Mouse (Mus musculus): ENCODE results near the gene Mul1.
A peak's percentile ranks its signal among the peaks of the same experiment; 100 is the strongest.
"Not testable (repeated sequence)": the region's sequence is repeated elsewhere in the genome, so short reads cannot be mapped to it uniquely, and the experiment has no call there.

The Mul1 gene

DNA sequence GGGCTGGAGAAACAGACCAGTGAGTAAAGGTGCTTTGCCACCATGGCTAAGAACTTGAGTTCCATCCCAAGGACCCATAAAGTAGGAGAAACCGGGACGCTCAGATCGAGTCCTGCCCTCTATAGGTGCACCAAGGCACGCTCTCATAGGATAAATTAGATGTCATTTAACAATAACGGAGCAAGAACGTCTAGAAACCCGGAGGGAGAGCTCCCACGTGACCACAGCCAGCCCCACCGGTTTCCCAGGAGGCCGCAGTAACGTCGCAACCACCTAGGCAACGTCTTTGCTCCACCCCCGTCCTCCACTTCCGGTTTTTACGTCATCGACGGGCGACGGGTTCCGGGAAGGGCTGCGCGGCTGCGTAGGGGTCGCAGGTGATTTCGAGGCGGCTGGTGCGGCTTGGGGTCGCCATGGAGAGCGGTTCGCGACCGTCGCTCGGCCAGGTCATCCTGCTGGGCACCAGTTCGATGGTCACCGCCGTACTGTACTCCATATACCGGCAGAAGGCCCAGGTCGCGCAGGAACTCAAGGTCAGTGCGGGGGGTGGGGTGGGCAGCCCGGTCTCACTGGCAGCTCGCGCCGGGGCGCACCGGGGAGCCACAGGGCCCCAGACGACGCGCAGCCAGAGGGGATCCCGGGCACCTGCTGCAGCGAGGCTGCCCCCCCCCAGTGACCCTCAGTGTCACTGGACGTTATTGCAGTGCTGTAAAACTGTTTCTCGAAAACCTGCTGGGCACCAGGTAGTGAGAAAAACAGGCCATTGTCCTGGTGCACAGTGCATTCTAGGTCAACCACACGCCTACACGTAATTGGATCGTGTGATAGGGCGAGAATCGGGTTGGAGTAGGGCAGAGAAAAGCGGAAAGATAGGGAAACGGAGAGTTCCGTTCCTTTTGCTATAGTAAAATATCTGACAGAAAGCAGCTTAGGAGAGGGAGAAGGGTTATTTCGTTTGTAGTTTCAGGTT, at the start of gene Mul1:
TSS of gene Mul1 (plus strand) at position 325 of the 970 bp plus-strand sequence.
- DNase-seq, result peak; percentile 97

DNA sequence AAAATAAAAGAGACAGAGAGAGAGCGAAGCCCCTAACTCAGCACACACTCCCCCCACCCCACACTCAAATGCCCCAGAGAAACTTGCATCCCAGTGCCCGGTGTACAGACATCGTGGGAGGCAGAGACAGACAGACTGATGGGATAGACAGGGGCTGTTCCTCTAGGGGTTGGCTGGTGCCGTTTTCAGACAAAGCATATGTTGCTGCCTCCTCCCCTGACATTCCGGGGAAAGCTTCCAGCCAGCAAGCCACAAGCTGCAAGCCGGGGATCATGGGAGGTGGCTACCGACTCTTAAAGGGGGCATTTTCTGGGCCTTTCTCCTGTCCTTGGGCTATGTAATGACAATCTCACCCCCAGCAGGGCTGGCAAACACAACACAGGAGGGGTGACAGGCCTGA, 40.8 kb upstream of the Mul1 start:
- no peak for DNase-seq

DNA sequence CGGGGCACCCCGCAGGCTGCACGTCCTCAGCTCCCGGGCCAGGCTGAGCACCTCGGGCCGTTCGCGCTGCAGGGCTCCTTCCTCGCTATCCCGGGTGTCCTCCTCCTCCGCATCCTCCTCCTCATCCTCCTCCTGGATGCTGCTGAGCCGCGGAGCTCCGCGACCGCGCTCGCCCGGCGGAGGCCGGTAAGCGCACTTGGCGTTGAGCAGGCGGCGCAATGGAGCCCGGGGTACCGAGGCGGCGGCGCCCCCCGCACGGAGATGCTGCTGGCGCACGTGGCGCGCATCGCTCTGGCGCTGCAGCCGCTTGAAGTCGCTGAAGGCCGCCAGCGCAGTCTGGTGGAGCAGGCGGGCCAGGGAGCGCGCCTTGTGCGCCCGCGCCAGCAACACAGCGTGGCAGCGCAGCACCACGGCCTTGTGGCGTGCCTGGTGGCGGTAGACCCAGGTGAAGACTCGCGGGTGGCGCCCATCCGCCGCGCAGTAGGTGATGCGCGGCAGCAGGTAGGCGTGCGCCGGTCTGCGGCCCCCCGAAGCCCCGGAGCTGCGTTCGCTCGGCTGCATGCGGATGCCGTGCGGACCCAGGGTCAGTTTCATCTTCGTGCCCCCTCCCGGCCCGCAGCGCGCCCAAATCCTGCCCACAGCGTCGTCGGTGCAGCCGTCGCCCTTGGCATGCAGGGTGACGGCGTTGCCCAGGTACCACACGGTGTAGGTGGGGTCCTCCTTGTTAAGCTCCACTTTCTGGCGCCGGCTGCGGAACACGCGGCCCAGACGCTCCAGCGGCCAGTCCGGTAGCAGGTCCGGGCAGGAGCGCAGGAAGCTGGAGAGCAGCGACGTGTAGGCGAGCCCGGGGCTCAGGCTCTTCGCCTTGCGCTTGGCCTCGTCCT, 39.1 kb upstream of the Mul1 start:
- peak; percentile 56 for DNase-seq

DNA sequence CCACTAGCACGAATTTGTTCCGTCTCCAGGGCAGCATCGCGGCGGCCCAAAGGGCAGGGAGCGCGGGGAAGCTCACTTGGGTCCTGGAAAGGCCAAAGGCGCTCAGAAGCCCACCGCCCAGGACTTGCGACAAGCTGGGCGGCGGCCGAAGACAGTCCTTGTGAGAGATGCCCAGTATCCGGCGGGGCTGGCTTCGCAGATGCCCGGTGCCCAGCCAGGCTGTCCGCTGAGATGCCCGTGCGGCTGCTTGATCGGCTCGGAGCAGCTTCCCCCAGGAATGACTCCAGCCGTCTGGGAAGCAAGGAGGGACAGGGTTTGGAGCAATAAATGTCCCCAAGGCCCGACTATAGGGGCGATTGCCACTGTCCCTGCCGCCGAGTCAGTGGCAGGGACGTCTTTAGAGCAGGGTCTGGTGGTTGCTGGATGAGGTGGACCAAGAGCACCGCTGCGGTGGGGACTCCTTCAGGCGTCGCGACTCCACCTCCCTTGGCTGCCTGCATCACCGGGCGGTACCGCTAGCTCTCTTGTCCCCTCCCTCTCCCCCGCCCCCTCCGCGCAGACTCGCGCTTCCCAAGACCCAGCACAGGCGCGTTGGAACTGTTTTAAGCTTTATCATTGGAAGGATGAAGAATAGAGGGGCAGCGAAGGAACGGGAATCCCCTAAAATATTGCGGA, 38.4 kb upstream of the Mul1 start, which contains the start of gene Fam43b:
TSS of gene Fam43b (minus strand) at position 558 of the 675 bp plus-strand sequence.
- DNase-seq, result peak; percentile 65

DNA sequence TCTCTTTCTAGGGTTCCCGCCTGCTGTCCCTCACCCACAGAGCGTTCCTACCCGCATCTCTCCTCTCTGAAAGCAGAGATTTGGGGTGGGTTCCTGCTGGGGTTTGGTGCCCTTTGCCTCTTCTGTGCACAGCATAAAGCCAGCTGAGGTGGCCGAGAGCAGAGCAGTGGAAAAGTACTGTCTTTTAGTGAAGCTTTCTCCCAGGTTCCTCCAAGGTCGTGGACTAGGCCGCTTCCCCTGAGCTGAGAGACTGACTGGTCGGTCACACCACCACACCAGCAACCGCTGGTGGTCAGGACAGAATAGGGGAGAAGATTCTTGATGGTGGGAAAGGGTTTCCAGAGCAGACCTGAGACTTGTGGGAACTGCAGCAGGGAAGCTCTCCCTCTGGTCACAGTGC, 37.8 kb upstream of the Mul1 start:
- DNase-seq, result no peak

DNA sequence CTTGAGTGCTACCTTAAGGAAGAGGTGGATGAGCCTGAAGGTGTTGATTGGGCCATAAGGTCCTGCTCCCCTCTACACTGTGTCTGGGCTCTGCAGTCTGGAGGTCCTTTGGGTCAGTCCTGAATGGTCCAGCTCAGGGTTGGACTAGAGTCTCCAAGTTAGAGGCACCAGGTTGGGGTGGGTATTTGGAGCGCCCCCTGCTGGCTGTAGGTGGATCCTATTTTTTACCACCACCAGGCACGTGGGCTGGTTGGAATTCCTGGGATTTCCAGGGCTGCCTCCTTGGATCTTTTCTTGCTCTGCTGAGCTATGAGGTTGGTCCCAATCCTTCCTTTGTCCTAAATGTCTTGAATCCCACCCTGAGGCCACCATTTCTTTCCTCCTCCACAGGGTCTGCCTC, 29.7 kb upstream of the Mul1 start:
- peak; percentile 54 for DNase-seq

DNA sequence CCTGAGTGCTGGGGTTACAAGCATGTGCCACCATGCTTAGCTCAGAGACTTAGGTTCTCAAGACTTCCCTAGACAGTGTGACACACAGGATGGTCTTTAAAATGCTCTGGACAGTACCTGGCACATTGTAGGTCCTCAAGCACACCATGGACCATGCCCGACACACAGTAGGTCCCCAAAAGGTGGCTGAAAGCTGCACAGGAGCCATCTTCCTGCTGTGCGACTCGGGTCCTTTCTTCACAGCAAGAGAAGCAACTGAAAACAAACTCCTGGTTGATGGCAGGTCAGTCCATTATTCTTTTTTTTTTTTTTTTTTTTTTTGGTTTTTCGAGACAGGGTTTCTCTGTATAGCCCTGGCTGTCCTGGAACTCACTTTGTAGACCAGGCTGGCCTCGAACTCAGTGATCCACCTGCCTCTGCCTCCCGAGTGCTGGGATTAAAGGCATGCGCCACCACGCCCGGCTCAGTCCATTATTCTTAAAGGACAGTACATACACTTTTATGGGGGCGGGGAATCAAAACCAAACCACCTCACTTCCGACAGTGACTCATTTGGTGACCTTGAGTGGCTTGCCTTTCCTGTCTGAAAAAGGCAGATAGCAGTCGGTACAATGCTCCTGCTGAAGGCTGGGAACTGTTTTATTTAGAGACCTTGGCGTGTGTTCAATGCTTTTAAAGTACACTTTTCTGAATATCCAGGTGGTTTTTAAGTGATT, 26.8 kb upstream of the Mul1 start:
- no peak for DNase-seq

DNA sequence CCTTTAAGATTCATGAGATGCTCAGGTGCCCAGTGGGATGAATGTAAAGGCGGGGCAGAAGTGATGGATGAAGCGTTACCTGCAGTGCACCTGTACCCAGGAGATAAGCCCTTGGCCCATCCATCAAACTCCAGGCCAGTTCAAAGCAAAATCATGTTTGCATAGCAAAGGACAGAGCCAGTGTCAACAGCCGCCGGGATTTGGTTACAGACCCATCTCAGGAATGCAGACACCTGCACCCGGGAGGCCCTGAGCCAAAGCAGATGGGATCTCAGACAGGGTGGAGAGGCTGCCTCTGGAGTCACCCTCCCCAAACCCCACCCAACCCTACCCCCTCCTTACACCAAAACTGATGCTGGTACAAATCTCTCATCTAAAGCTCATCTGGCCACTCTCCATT, 23.5 kb upstream of the Mul1 start:
- no peak for DNase-seq

DNA sequence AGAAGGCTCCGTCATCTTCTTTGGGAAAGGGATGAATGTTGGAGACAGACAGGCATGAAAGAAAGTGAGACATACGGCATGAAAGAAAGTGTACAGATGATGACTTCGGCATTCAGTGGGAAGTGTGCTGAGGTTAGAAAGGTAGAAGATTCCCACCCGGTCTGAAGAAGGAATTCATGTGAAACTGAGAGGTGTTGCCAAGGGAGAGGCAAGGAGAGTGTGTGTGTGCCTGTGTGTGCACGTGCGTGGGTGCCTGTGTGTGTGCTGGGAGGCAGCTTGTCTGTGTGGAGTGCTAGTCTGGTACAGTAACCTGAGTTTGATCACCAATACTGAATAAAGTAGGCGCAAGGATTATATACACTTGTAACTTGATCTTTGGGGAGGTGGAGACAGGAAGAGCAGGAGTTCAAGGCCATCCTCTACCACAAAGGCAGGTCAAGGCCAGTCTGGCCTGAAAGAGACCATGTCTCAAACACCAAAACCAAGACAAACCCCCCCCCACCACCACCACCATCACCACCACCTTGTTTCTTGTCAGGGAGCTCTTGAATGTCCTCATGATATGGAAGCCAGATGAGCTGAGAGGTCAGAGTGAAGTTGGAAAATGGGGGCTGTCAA, 22.9 kb upstream of the Mul1 start:
- no peak for DNase-seq

DNA sequence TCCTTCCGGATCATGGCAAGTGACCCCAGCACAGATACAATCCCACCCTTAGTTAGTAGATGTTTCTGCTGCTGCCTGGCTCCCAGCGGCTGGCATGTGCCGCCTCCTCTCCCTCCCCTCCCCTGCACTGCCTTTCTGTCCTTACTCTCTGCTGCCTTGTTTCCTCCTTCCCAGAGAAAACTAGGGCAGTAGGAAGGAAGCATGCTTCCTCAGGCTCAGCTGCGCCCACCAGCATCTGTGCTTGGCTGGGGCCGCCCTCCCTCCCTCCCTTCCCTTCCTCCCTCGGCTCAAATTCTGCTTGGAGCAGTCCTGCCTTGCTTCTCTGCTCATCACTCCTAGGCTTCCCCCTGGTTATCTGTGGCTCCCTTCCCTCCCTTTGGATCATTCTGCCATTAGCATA, 19.7 kb upstream of the Mul1 start:
- peak; percentile 81 for DNase-seq

DNA sequence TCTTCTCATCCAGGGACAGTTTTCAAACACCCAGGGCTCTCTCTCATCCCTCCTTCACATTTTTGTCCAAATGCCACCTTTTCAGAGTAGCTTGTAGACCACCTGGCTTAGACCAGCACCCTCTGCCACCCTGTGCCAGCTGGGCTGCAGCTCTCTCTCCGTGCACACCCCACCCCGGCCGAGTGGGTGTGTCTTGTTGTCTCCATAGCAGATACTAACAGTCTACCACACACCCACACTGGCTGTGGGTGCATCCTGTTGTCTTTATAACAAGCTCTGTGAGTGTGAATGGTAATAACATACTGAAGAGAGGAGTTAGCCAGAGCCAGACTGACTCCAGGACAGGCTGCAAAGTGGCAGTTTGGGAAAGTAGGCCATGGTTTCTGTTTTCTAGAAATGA, 18.5 kb upstream of the Mul1 start:
- no peak for DNase-seq

DNA sequence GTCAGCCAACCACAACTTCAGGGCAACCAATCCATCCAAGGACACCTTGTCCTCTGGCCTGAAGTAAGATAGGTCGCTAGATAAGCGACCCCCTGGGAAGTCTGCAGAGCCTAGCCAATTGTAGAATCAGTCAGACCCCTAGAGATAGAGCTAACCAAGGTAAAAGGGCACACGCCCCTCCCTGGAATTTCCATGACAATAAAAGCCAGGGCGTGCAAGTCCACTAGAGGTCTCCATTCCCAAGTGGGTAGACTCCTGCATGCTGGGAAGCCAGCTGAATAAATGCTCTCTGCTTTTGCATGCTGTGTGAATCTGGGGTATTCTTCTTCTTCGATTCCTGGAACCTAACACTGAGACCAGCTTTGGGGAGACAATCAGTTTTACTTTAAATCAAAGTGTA, 18.1 kb upstream of the Mul1 start:
- no peak for DNase-seq

DNA sequence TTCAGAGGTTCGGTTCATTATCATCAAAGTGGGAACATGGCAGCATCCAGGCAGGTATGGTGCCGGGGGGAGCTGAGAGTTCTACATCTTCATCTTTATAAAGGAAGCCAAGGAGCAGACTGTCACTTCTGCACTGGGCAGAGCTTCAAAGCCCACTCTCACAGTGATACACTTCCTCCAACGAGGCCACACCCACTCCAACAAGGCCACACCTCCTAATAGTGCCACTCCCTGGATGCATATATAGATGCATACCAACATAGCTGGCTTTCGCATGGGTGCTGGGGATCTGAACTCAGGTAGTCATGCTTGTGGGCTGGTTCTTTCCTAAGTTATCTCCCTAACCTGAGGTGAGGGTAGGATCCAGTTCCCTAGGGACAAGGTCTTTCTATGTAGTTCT, 16.6 kb upstream of the Mul1 start:
- no peak for DNase-seq

DNA sequence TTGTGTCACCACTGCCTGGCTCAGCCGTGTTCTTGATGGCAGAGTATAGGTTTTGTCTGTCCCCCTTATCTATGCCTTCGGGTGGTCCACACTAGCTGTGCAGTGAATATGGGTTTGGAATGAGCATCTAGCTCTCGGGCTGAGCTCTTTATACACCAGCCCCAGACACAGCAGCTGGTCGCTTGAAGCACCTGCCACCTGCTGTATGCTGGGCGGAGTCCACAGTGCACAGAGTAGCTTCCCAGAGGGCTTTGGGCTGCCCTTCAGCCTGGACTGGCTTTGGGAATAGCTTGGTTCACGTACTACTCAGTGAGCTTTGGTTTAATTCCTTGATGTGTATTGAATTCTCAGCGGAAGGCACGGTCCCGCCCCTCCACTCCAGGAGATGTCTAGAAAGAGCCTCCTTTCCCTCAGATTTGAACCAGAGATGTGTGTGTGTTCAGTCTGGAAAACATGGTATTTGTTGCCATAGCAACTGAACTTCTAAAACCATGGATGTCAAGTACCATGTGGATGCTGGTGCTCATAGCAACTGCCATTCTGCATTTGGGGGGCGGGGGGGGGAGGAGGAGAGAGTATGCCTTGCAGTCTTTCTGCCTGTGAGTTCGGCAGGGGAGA, 16.0 kb upstream of the Mul1 start:
- peak; percentile 29 for DNase-seq

DNA sequence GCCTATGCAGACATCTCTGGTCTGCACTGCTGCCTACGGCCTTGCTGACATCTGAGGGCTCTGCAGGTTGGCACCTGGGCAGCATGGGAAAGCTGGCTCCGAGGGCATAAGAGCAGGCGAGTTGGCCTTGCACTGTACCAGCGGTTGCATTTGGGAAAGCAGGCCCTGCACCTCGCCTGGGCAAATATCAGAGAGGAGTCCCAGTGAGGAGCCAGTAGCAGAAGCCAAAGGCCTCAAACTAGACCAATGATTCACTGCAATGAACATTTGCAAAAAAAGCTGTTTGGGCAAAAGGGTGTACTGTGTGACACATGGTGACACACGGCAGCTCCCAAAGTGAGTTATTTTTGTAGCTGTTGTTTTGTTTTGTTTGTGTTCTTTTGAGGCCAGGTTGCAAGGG, 9.4 kb upstream of the Mul1 start:
- no peak for DNase-seq

DNA sequence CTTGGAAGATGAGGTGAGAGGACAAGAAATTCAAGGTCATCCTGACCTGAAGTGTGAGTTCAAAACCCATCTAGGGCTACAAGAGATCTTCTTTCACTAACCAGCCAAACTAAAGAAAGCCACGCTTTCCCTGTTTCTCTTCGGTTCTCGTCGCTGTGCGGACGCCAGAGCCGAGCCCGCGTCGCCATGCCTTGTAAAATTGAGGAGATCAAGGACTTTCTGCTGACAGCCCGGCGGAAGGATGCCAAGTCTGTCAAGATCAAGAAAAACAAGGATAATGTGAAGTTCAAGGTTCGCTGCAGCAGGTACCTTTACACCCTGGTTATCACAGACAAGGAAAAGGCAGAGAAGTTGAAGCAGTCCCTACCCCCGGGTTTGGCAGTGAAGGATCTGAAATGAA, 8.9 kb upstream of the Mul1 start:
- DNase-seq, result not testable (repeated sequence)

DNA sequence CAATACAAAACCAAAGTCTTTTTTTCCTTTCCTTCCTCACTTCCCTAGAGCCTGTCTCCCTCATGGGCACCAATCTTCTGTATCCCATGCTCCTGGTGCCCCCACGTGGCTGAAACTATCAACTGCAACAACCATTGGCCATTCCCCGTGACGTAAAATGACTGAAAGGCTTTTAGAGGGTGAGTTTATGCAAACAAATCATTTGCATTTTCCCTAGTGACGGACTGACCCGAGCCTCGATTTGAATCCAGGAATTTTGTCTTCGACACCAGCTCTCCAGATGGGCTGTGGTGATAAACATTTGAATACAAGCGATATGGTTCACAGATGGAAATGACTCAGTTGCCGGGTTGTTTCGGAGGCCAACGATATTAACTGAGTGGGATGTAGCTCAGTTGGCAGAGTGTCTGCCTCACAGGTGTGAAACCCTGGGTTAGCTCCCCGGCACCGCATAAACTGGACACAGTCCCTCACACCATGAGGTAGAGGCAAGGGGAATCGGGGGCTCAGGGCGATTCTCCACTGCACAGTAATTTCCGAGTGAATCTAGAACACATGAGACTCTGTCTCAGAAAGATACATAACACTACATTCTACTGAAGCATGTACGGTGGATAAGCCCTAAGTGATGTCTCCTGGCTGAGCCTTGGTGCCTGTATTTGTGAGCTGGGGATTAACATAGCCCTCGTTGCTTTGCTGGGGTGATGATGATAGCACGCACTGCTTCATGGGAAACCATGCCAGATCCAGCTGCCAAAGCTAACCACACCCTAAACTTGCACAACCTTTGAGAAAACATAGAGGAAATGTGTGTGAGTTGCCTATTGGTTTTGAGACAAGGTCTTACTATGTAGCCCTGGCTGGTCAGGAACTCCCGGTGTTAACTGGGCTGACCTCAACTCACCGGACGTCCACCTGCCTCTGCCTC, 7.4 kb upstream of the Mul1 start:
- DNase-seq, result peak; percentile 89

DNA sequence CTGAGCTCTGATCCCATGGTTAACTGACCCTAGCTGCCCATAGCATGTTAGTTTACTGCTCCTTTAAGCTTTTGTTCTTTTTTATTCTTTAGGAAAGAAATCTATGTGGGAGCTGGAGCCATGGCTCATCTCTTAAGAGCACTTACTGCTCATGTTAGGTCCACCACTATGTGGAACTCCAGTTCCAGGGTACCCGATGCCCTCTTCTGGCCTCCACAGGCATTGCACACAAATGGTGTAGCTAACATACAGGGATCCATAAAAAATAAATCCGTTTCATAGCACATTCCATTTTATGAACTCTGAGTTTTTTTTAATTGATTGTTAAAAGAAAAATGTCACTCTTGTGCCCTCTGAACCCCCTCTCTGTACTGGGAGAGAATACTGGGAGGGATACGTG, 4.7 kb upstream of the Mul1 start:
- DNase-seq, result peak; percentile 64

DNA sequence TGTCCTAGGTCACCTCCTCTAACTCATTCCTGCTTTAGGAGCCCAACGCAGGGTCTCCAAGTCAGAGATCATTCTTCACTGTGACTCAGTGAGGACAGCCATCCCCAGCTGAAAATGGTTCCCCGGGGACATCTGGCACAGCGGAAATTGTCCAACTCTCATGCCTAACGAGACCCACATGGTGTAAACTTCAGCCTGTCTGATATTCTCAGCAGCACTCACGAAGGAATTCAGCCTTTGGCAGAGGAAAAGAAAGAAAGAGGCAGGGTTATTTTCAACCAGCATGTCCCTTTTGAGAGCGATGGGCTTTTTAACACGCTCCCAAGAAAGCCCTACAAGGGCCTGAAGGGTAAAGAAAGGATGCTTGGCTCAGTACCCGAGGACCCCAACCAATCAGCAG, 3.1 kb upstream of the Mul1 start:
- DNase-seq, result no peak

DNA sequence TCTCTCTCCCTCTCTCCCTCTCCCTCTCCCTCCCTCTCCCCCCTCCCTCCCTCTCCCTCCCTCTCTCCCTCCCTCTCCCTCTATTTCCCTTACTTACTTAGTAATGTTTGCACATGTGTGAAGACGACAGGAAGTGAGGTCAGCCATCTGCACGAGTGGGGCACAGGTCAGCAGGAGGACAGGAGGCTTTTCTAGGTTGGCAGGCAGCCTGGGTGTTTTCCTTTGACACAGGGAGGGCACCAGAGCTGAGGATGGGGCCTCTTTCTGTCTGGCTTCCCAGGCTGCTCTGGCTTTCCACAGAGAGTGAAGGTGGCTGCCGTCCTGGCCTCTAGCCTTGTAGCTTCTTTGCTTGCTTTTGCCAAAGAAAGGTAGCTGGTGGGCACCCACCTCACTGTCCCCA, 5.6 kb downstream of the Mul1 start:
- no peak for DNase-seq

Measured in retina, postnatal 1 day (tissue).